Mouse (Mus musculus): ENCODE results near the gene Farp1. TPM values are rescaled to one million over a fixed set of nuclear protein-coding genes. Genes with fewer than 3 reads are reported as not detected.
"Not testable (repeated sequence)": the region's sequence is repeated elsewhere in the genome, so short reads cannot be mapped to it uniquely, and the experiment has no call there.

Gene Farp1
- polyA plus RNA-seq, 1 experiment from 2014 or later, result 3.7 TPM

DNA sequence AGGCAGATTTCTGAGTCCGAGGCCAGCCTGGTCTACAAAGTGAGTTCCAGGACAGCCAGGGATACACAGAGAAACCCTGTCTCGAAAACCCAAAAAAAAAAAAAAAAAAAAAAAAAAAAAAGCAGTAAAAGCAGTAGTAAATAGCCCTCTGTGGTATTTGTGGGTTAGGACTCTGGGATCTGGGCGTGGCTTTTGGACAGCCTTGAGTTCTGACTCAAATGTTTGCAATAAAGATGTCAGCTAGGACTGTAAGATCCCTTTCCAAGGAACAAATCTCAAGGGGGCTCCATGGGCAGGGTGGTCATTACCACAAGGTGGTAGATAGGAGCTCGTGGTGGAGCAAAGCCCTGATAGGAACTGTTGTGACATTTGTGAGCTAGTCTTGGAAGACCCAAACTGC, 16.0 kb downstream of the Farp1 start:
- H3K4me2 ChIP-seq (ENCODE audit: low read depth, low read length); H3K9ac ChIP-seq (ENCODE audit: low read depth, low read length); H3K27me3 ChIP-seq (ENCODE audit: control insufficient read depth, insufficient read depth, low read depth, low read length); H3K4me1 ChIP-seq (ENCODE audit: control insufficient read depth, low read depth, low read length); H3K9me3 ChIP-seq (replicated peaks; ENCODE audit: control insufficient read depth, low read length); H3K4me3 ChIP-seq (ENCODE audit: low read depth, low read length); H3K27ac ChIP-seq (ENCODE audit: low read length); H3K36me3 ChIP-seq (ENCODE audit: control insufficient read depth, insufficient read depth); ATAC-seq (ENCODE audit: low read depth): not testable (repeated sequence)
- 18% methylated on average over 3 of the region's 4 CpGs for WGBS (ENCODE audit: insufficient replicate concordance)

GRCm38 (mm10) chr14:121053020-121053518, 18.1 kb downstream of the Farp1 start:
- peaks cover 9% of the 10 kb centered on the region for H3K4me1 ChIP-seq (ENCODE audit: control insufficient read depth, low read depth, low read length)
- no peaks in the 10 kb centered on the region for H3K36me3 ChIP-seq (ENCODE audit: control insufficient read depth, insufficient read depth)
- H3K4me2 ChIP-seq (ENCODE audit: low read depth, low read length), result peak overlapping the region; percentile 30
- no peak overlapping the region for H3K9ac ChIP-seq (ENCODE audit: low read depth, low read length)
- peak overlapping the region; percentile 20; the same call in 1 of the 2 replicates for H3K4me3 ChIP-seq (ENCODE audit: low read depth, low read length)
- no peaks in the 10 kb centered on the region for H3K9me3 ChIP-seq (replicated peaks; ENCODE audit: control insufficient read depth, low read length)
- WGBS (ENCODE audit: insufficient replicate concordance), result 23% methylated on average over 5 of the region's 5 CpGs
- peak; percentile 80 for ATAC-seq (ENCODE audit: low read depth)
- peak overlapping the region; percentile 73 for H3K27ac ChIP-seq (ENCODE audit: low read length)
- H3K27me3 ChIP-seq (ENCODE audit: control insufficient read depth, insufficient read depth, low read depth, low read length), result no peaks in the 10 kb centered on the region

GRCm38 (mm10) chr14:121054062-121054461, 19.1 kb downstream of the Farp1 start:
- Histone ChIP-seq H3K4me2 (ENCODE audit: low read depth, low read length) (no peak overlapping the region), H3K27ac (ENCODE audit: low read length) (no peak overlapping the region), H3K4me1 (ENCODE audit: control insufficient read depth, low read depth, low read length) (peaks cover 9% of the 10 kb centered on the region), H3K36me3 (ENCODE audit: control insufficient read depth, insufficient read depth) (no peaks in the 10 kb centered on the region), H3K27me3 (ENCODE audit: control insufficient read depth, insufficient read depth, low read depth, low read length) (no peaks in the 10 kb centered on the region), H3K4me3 (ENCODE audit: low read depth, low read length) (no peak overlapping the region), H3K9ac (ENCODE audit: low read depth, low read length) (no peak overlapping the region), H3K9me3 (replicated peaks; ENCODE audit: control insufficient read depth, low read length) (no peaks in the 10 kb centered on the region)
- ATAC-seq (ENCODE audit: low read depth), result no peak
- 65% methylated on average over 5 of the region's 5 CpGs for WGBS (ENCODE audit: insufficient replicate concordance)

DNA sequence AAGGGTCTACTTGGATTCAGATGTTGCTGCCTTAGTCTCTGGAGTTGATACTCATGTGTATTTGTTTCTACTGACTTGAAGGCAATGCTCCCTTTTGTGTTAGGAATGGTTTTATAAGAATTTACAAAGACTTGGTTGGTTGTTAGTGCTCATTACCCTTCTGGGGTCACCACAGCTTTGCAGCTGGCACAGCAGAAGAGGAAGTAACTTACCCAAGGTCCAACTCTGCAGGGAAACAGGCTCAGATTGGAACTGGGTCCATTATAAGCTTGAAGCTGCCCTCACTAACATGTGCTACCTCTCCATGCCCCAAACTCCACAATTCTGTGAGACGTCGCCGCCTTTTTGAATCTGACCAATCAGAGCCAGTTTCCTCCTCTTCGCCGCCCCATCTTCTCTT, 22.8 kb downstream of the Farp1 start:
- no peak overlapping the region for H3K4me2 ChIP-seq (ENCODE audit: low read depth, low read length)
- H3K9me3 ChIP-seq (replicated peaks; ENCODE audit: control insufficient read depth, low read length), result no peaks in the 10 kb centered on the region
- no peaks in the 10 kb centered on the region; the same call in 1 of the 2 replicates for H3K4me1 ChIP-seq (ENCODE audit: control insufficient read depth, low read depth, low read length)
- 90% methylated on average over 5 of the region's 5 CpGs for WGBS (ENCODE audit: insufficient replicate concordance)
- H3K4me3 ChIP-seq (ENCODE audit: low read depth, low read length), result no peak overlapping the region
- H3K9ac ChIP-seq (ENCODE audit: low read depth, low read length), result no peak overlapping the region
- no peak overlapping the region for H3K27ac ChIP-seq (ENCODE audit: low read length)
- no peaks in the 10 kb centered on the region for H3K27me3 ChIP-seq (ENCODE audit: control insufficient read depth, insufficient read depth, low read depth, low read length)
- ATAC-seq (ENCODE audit: low read depth), result no peak
- no peaks in the 10 kb centered on the region for H3K36me3 ChIP-seq (ENCODE audit: control insufficient read depth, insufficient read depth)

GRCm38 (mm10) chr14:121058481-121058880, 23.5 kb downstream of the Farp1 start:
- H3K27ac ChIP-seq (ENCODE audit: low read length), result no peak overlapping the region
- no peaks in the 10 kb centered on the region for H3K9me3 ChIP-seq (replicated peaks; ENCODE audit: control insufficient read depth, low read length)
- no peak overlapping the region for H3K4me2 ChIP-seq (ENCODE audit: low read depth, low read length)
- ATAC-seq (ENCODE audit: low read depth), result no peak
- WGBS (ENCODE audit: insufficient replicate concordance), result 75% methylated on average over 1 of the region's 1 CpGs
- no peak overlapping the region for H3K4me3 ChIP-seq (ENCODE audit: low read depth, low read length)
- H3K27me3 ChIP-seq (ENCODE audit: control insufficient read depth, insufficient read depth, low read depth, low read length), result no peaks in the 10 kb centered on the region
- H3K4me1 ChIP-seq (ENCODE audit: control insufficient read depth, low read depth, low read length), result no peaks in the 10 kb centered on the region; the same call in 1 of the 2 replicates
- H3K36me3 ChIP-seq (ENCODE audit: control insufficient read depth, insufficient read depth), result no peaks in the 10 kb centered on the region
- H3K9ac ChIP-seq (ENCODE audit: low read depth, low read length), result no peak overlapping the region

DNA sequence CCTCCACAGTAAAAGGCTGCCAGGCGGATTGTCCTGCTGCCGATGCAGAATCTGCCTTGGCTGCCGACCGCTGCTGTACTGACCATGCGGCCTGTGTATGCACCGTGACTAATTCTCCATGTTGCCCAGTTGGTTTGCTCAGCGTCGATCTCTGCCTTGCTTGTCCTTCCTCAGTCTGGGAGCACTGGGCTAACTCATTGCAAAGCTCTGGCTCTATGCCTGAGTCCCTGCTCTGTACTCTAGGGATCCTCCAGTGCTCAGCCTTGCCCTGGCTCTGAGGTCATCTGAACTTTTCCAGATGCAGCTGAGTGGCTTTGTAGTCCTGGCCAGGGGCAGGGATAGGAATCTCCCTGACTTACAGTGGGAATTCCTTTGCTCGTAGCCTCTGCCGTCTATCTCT, 24.3 kb downstream of the Farp1 start:
- 70% methylated on average over 10 of the region's 10 CpGs for WGBS (ENCODE audit: insufficient replicate concordance)
- Histone ChIP-seq H3K9ac (ENCODE audit: low read depth, low read length) (no peak overlapping the region), H3K27me3 (ENCODE audit: control insufficient read depth, insufficient read depth, low read depth, low read length) (no peaks in the 10 kb centered on the region), H3K4me3 (ENCODE audit: low read depth, low read length) (no peak overlapping the region), H3K4me1 (ENCODE audit: control insufficient read depth, low read depth, low read length) (no peaks in the 10 kb centered on the region; the same call in 1 of the 2 replicates), H3K27ac (ENCODE audit: low read length) (no peak overlapping the region), H3K36me3 (ENCODE audit: control insufficient read depth, insufficient read depth) (no peaks in the 10 kb centered on the region), H3K9me3 (replicated peaks; ENCODE audit: control insufficient read depth, low read length) (no peaks in the 10 kb centered on the region), H3K4me2 (ENCODE audit: low read depth, low read length) (no peak overlapping the region)
- ATAC-seq (ENCODE audit: low read depth), result no peak

DNA sequence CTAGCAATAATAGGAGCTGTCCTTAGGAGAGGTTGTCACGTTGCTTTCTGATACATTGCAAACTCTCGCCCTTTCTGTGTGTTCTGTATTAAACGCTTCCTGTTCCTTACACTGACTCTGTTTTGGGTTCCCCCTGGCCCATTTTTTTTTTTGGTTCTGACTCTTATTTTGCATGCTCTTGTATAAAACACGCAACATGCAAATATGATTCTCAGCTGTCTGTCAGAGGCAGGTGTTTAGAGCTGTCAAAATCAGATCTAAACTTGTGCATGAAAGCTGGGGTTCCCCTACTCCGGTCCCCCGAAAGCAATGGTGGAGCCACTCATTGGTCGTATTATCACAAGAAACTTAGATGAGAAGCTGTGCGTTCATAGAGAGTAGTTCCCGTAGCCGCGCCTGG, 25.5 kb downstream of the Farp1 start:
- Histone ChIP-seq H3K4me3 (ENCODE audit: low read depth, low read length) (no peak overlapping the region), H3K9ac (ENCODE audit: low read depth, low read length) (no peak overlapping the region), H3K4me1 (ENCODE audit: control insufficient read depth, low read depth, low read length) (no peaks in the 10 kb centered on the region; the same call in 1 of the 2 replicates), H3K9me3 (replicated peaks; ENCODE audit: control insufficient read depth, low read length) (no peaks in the 10 kb centered on the region), H3K27me3 (ENCODE audit: control insufficient read depth, insufficient read depth, low read depth, low read length) (no peaks in the 10 kb centered on the region), H3K27ac (ENCODE audit: low read length) (no peak overlapping the region), H3K36me3 (ENCODE audit: control insufficient read depth, insufficient read depth) (no peaks in the 10 kb centered on the region), H3K4me2 (ENCODE audit: low read depth, low read length) (no peak overlapping the region)
- 74% methylated on average over 11 of the region's 11 CpGs for WGBS (ENCODE audit: insufficient replicate concordance)
- no peak for ATAC-seq (ENCODE audit: low read depth)

- no peak overlapping the region for H3K9ac ChIP-seq (ENCODE audit: low read depth, low read length)
- ATAC-seq (ENCODE audit: low read depth), result no peak
- no peaks in the 10 kb centered on the region for H3K36me3 ChIP-seq (ENCODE audit: control insufficient read depth, insufficient read depth)
- H3K4me1 ChIP-seq (ENCODE audit: control insufficient read depth, low read depth, low read length), result no peaks in the 10 kb centered on the region
- H3K4me2 ChIP-seq (ENCODE audit: low read depth, low read length), result no peak overlapping the region
- WGBS (ENCODE audit: insufficient replicate concordance), result 49% methylated on average over 4 of the region's 4 CpGs
- H3K27ac ChIP-seq (ENCODE audit: low read length), result no peak overlapping the region
- H3K9me3 ChIP-seq (replicated peaks; ENCODE audit: control insufficient read depth, low read length), result no peaks in the 10 kb centered on the region
- H3K27me3 ChIP-seq (ENCODE audit: control insufficient read depth, insufficient read depth, low read depth, low read length), result no peaks in the 10 kb centered on the region
- H3K4me3 ChIP-seq (ENCODE audit: low read depth, low read length), result no peak overlapping the region
Measured at GRCm38 (mm10) chr14:121061686-121062085, 26.7 kb downstream of the Farp1 start.

- no peak overlapping the region for H3K9ac ChIP-seq (ENCODE audit: low read depth, low read length)
- no peaks in the 10 kb centered on the region for H3K27me3 ChIP-seq (ENCODE audit: control insufficient read depth, insufficient read depth, low read depth, low read length)
- 55% methylated on average over 14 of the region's 14 CpGs for WGBS (ENCODE audit: insufficient replicate concordance)
- H3K9me3 ChIP-seq (replicated peaks; ENCODE audit: control insufficient read depth, low read length), result no peaks in the 10 kb centered on the region
- H3K36me3 ChIP-seq (ENCODE audit: control insufficient read depth, insufficient read depth), result no peaks in the 10 kb centered on the region
- no peak overlapping the region for H3K4me2 ChIP-seq (ENCODE audit: low read depth, low read length)
- no peaks in the 10 kb centered on the region for H3K4me1 ChIP-seq (ENCODE audit: control insufficient read depth, low read depth, low read length)
- H3K27ac ChIP-seq (ENCODE audit: low read length), result no peak overlapping the region
- peak; percentile 39; the same call in 1 of the 2 replicates for ATAC-seq (ENCODE audit: low read depth)
- H3K4me3 ChIP-seq (ENCODE audit: low read depth, low read length), result no peak overlapping the region
Measured at GRCm38 (mm10) chr14:121062238-121063082, 27.5 kb downstream of the Farp1 start.
